Mouse (Mus musculus): ENCODE results near the gene 1700016C15Rik. TPM values are rescaled to one million over a fixed set of nuclear protein-coding genes. Genes with fewer than 3 reads are reported as not detected.

1700016C15Rik gene
- polyA plus RNA-seq, 1 experiment: not detected

- Histone ChIP-seq H3K27me3 (ENCODE audit: control insufficient read depth, insufficient read depth, low read length) (no peaks in the 10 kb centered on the region), H3K36me3 (ENCODE audit: control insufficient read depth, insufficient read depth, low read length) (no peaks in the 10 kb centered on the region), H3K4me3 (ENCODE audit: extremely low read depth, insufficient read depth, insufficient read length) (no peak overlapping the region), H3K4me1 (ENCODE audit: control insufficient read depth, insufficient read depth, insufficient read length) (no peaks in the 10 kb centered on the region), H3K27ac (ENCODE audit: insufficient read depth, low read length) (no peak overlapping the region)
- WGBS: 84% methylated on average over 7 of the region's 7 CpGs
- no peak for DNase-seq (ENCODE audit: low read depth in 1 of 2, low spot score in 2 of 2)
- TF ChIP-seq POLR2A (IDR thresholded peaks at IDR 0.05; ENCODE audit: low read depth, low read length) (no peak), CTCF (IDR thresholded peaks at IDR 0.05; ENCODE audit: extremely low read depth, insufficient read depth, insufficient read length, insufficient replicate concordance) (no peak)
Measured at GRCm38 (mm10) chr1:177717057-177717835, 12.4 kb upstream of the 1700016C15Rik start.

GRCm38 (mm10) chr1:177718340-177719028 lies 11.1 kb upstream of the 1700016C15Rik start:
- WGBS: 89% methylated on average over 11 of the region's 11 CpGs
- Histone ChIP-seq H3K36me3 (ENCODE audit: control insufficient read depth, insufficient read depth, low read length) (no peaks in the 10 kb centered on the region), H3K27ac (ENCODE audit: insufficient read depth, low read length) (no peak overlapping the region), H3K4me1 (ENCODE audit: control insufficient read depth, insufficient read depth, insufficient read length) (no peaks in the 10 kb centered on the region), H3K4me3 (ENCODE audit: extremely low read depth, insufficient read depth, insufficient read length) (no peak overlapping the region), H3K27me3 (ENCODE audit: control insufficient read depth, insufficient read depth, low read length) (no peaks in the 10 kb centered on the region)
- TF ChIP-seq POLR2A (IDR thresholded peaks at IDR 0.05; ENCODE audit: low read depth, low read length) (no peak), CTCF (IDR thresholded peaks at IDR 0.05; ENCODE audit: extremely low read depth, insufficient read depth, insufficient read length, insufficient replicate concordance) (no peak)
- DNase-seq (ENCODE audit: low read depth in 1 of 2, low spot score in 2 of 2): no peak

GRCm38 (mm10) chr1:177719029-177719427 lies 10.6 kb upstream of the 1700016C15Rik start:
- no peaks in the 10 kb centered on the region for H3K36me3 ChIP-seq (ENCODE audit: control insufficient read depth, insufficient read depth, low read length)
- H3K4me1 ChIP-seq (ENCODE audit: control insufficient read depth, insufficient read depth, insufficient read length): no peaks in the 10 kb centered on the region
- H3K4me3 ChIP-seq (ENCODE audit: extremely low read depth, insufficient read depth, insufficient read length): no peak overlapping the region
- 78% methylated on average over 3 of the region's 3 CpGs for WGBS
- DNase-seq (ENCODE audit: low read depth in 1 of 2, low spot score in 2 of 2): no peak
- TF ChIP-seq POLR2A (IDR thresholded peaks at IDR 0.05; ENCODE audit: low read depth, low read length): no peak
- no peak for TF ChIP-seq CTCF (IDR thresholded peaks at IDR 0.05; ENCODE audit: extremely low read depth, insufficient read depth, insufficient read length, insufficient replicate concordance)
- H3K27ac ChIP-seq (ENCODE audit: insufficient read depth, low read length): no peak overlapping the region
- H3K27me3 ChIP-seq (ENCODE audit: control insufficient read depth, insufficient read depth, low read length): no peaks in the 10 kb centered on the region

- no peaks in the 10 kb centered on the region for H3K36me3 ChIP-seq (ENCODE audit: control insufficient read depth, insufficient read depth, low read length)
- H3K27ac ChIP-seq (ENCODE audit: insufficient read depth, low read length): no peak overlapping the region
- H3K4me1 ChIP-seq (ENCODE audit: control insufficient read depth, insufficient read depth, insufficient read length): no peaks in the 10 kb centered on the region
- H3K27me3 ChIP-seq (ENCODE audit: control insufficient read depth, insufficient read depth, low read length): no peaks in the 10 kb centered on the region
- no peak overlapping the region for H3K4me3 ChIP-seq (ENCODE audit: extremely low read depth, insufficient read depth, insufficient read length)
- DNase-seq (ENCODE audit: low read depth in 1 of 2, low spot score in 2 of 2): no peak
- TF ChIP-seq CTCF (IDR thresholded peaks at IDR 0.05; ENCODE audit: extremely low read depth, insufficient read depth, insufficient read length, insufficient replicate concordance) (no peak), POLR2A (IDR thresholded peaks at IDR 0.05; ENCODE audit: low read depth, low read length) (no peak)
- 70% methylated on average over 4 of the region's 4 CpGs for WGBS
Measured at GRCm38 (mm10) chr1:177723786-177724185, 5.8 kb upstream of the 1700016C15Rik start.

- WGBS: 73% methylated on average over 5 of the region's 5 CpGs
- Histone ChIP-seq H3K36me3 (ENCODE audit: control insufficient read depth, insufficient read depth, low read length) (no peaks in the 10 kb centered on the region), H3K27me3 (ENCODE audit: control insufficient read depth, insufficient read depth, low read length) (no peaks in the 10 kb centered on the region), H3K27ac (ENCODE audit: insufficient read depth, low read length) (no peak overlapping the region), H3K4me1 (ENCODE audit: control insufficient read depth, insufficient read depth, insufficient read length) (no peaks in the 10 kb centered on the region), H3K4me3 (ENCODE audit: extremely low read depth, insufficient read depth, insufficient read length) (no peak overlapping the region)
- TF ChIP-seq CTCF (IDR thresholded peaks at IDR 0.05; ENCODE audit: extremely low read depth, insufficient read depth, insufficient read length, insufficient replicate concordance) (no peak), POLR2A (IDR thresholded peaks at IDR 0.05; ENCODE audit: low read depth, low read length) (no peak)
- DNase-seq (ENCODE audit: low read depth in 1 of 2, low spot score in 2 of 2): no peak
Measured at GRCm38 (mm10) chr1:177726870-177727269, 2.7 kb upstream of the 1700016C15Rik start.

- H3K27ac ChIP-seq (ENCODE audit: insufficient read depth, low read length): no peak overlapping the region
Measured at GRCm38 (mm10) chr1:177727883-177728525, 1.6 kb upstream of the 1700016C15Rik start.

More at GRCm38 (mm10) chr1:177727883-177728525, 1.6 kb upstream of the 1700016C15Rik start:
- H3K4me3 ChIP-seq (ENCODE audit: extremely low read depth, insufficient read depth, insufficient read length): no peak overlapping the region
- DNase-seq (ENCODE audit: low read depth in 1 of 2, low spot score in 2 of 2): no peak
- TF ChIP-seq POLR2A (IDR thresholded peaks at IDR 0.05; ENCODE audit: low read depth, low read length) (no peak), CTCF (IDR thresholded peaks at IDR 0.05; ENCODE audit: extremely low read depth, insufficient read depth, insufficient read length, insufficient replicate concordance) (no peak)
- 86% methylated on average over 3 of the region's 3 CpGs for WGBS
- no peaks in the 10 kb centered on the region for H3K27me3 ChIP-seq (ENCODE audit: control insufficient read depth, insufficient read depth, low read length)
- H3K4me1 ChIP-seq (ENCODE audit: control insufficient read depth, insufficient read depth, insufficient read length): no peaks in the 10 kb centered on the region
- no peaks in the 10 kb centered on the region for H3K36me3 ChIP-seq (ENCODE audit: control insufficient read depth, insufficient read depth, low read length)

Data from spleen, adult 2 months (tissue).